ENCODE assay signal across 8 mouse cellular contexts in genomic region chr15:98928598-98929240, GRCm38 (mm10). TPM values are rescaled to one million over a fixed set of nuclear protein-coding genes. Genes with fewer than 3 reads are reported as not detected.
DNase-seq lines count a peak whose midpoint lies in the region; ATAC-seq lines count a peak whose summit lies in the region.

No protein-coding gene starts in this region.

- H3K4me2 ChIP-seq in intestine, embryonic 15.5 days (replicated peaks): 0 out of 2 replicates have a peak overlapping the region, but pooled peaks have one; percentile 26

- H3K27ac ChIP-seq in intestine, embryonic 15.5 days: no peak overlapping the region
- no peak overlapping the region for H3K27ac ChIP-seq in midbrain, embryonic 10.5 days (replicated peaks)

- H3K4me3 ChIP-seq in intestine, embryonic 15.5 days (replicated peaks): no peak overlapping the region
- peak overlapping the region; percentile 20; the same call in 1 of the 2 replicates for H3K4me3 ChIP-seq in midbrain, embryonic 10.5 days

- no peak overlapping the region for H3K9ac ChIP-seq in intestine, embryonic 15.5 days

- peaks cover 7% of the 10 kb centered on the region for H3K36me3 ChIP-seq in intestine, embryonic 15.5 days
- peaks cover 29% of the 10 kb centered on the region for H3K36me3 ChIP-seq in midbrain, embryonic 10.5 days

- 15% methylated on average over 13 of the region's 13 CpGs for WGBS in intestine, embryonic 15.5 days
- WGBS in midbrain, embryonic 10.5 days: 19% methylated on average over 13 of the region's 13 CpGs

- peak; percentile 78 for DNase-seq in urinary bladder, postnatal 14 days (ENCODE audit: low spot score)
- no peak for DNase-seq in urinary bladder, postnatal 10 days (ENCODE audit: low spot score)
- DNase-seq in embryo, embryonic 11 days: peak; percentile 89
- peak; percentile 70 to 72 for DNase-seq in left cerebral cortex, postnatal 14 days (ENCODE audit: low spot score in 2 of 2)
- DNase-seq in midbrain, embryonic 10.5 days (ENCODE audit: low spot score): peak; percentile 69
- DNase-seq in skeletal muscle tissue, adult 2 months (ENCODE audit: low read depth, low spot score): peak; percentile 59

- peak; percentile 89 for ATAC-seq in granulocyte monocyte progenitor cell, adult 5-6 weeks (replicated peaks; ENCODE audit: poor library complexity, severe bottlenecking)
- peak; percentile 77 for ATAC-seq in intestine, embryonic 15.5 days

- no peaks in the 10 kb centered on the region for H3K9me3 ChIP-seq in intestine, embryonic 15.5 days
- no peaks in the 10 kb centered on the region for H3K9me3 ChIP-seq in midbrain, embryonic 10.5 days (replicated peaks)

- no peaks in the 10 kb centered on the region for H3K27me3 ChIP-seq in intestine, embryonic 15.5 days (replicated peaks)
- no peaks in the 10 kb centered on the region for H3K27me3 ChIP-seq in midbrain, embryonic 10.5 days (ENCODE audit: low read depth, poor library complexity, severe bottlenecking)

- H3K4me1 ChIP-seq in intestine, embryonic 15.5 days (replicated peaks): peaks cover 3% of the 10 kb centered on the region; the same call in 1 of the 2 replicates
- peaks cover 22% of the 10 kb centered on the region for H3K4me1 ChIP-seq in midbrain, embryonic 10.5 days

- intact Hi-C loops in left cerebral cortex, postnatal 14 days (cut with DNase I): loop anchor here (5.0 kb wide), 3 partner anchors 36 to 121 kb away; partner anchors contain the start of genes Ddn and Rhebl1

RNA-seq across cellular contexts. Expression of gene Tuba1b, which starts 5.6 kb away (rescaled TPM):
- 2,030 and 2,397 TPM in 2 replicates for total RNA-seq in granulocyte monocyte progenitor cell, adult 5-6 weeks (2014; fragmentation: Nextera tagmentation)
- total RNA-seq in granulocyte monocyte progenitor cell, adult 5-6 weeks (2017): 964 and 1,039 TPM in 2 replicates
- 1,296 and 1,330 TPM in 2 replicates for polyA plus RNA-seq in intestine, embryonic 15.5 days (2015; fragmentation: Nextera tagmentation; extraction: Ambion mirVana)
- 100 to 1,000 TPM; 689 to 750 TPM for total RNA-seq in left cerebral cortex, postnatal 14 days (2021)
- polyA plus RNA-seq in midbrain, embryonic 10.5 days (2016; fragmentation: Nextera tagmentation; extraction: Ambion mirVana): 2,448 and 2,588 TPM in 2 replicates

RNA-seq across cellular contexts. Expression of gene Lmbr1l, which starts 10.7 kb away (rescaled TPM):
- total RNA-seq in granulocyte monocyte progenitor cell, adult 5-6 weeks (2014; fragmentation: Nextera tagmentation): 3.5 and 8.5 TPM in 2 replicates
- total RNA-seq in granulocyte monocyte progenitor cell, adult 5-6 weeks (2017): 7.7 and 11.9 TPM in 2 replicates
- polyA plus RNA-seq in intestine, embryonic 15.5 days (2015; fragmentation: Nextera tagmentation; extraction: Ambion mirVana): 18.6 and 19.0 TPM in 2 replicates
- total RNA-seq in left cerebral cortex, postnatal 14 days (2021): 10 to 100 TPM; 17.9 to 18.1 TPM
- 24.7 and 28.6 TPM in 2 replicates for polyA plus RNA-seq in midbrain, embryonic 10.5 days (2016; fragmentation: Nextera tagmentation; extraction: Ambion mirVana)

RNA-seq across cellular contexts. Expression of gene Gm49450, which starts 24.6 kb away (rescaled TPM):
- total RNA-seq in granulocyte monocyte progenitor cell, adult 5-6 weeks (2014; fragmentation: Nextera tagmentation): not detected in 2 replicates
- not detected in 2 replicates for total RNA-seq in granulocyte monocyte progenitor cell, adult 5-6 weeks (2017)
- not detected in 2 replicates for polyA plus RNA-seq in intestine, embryonic 15.5 days (2015; fragmentation: Nextera tagmentation; extraction: Ambion mirVana)
- not detected for total RNA-seq in left cerebral cortex, postnatal 14 days (2021)
- polyA plus RNA-seq in midbrain, embryonic 10.5 days (2016; fragmentation: Nextera tagmentation; extraction: Ambion mirVana): not detected in 2 replicates

RNA-seq across cellular contexts. Expression of gene Tuba1a, which starts 24.8 kb away (rescaled TPM):
- 21.3 and 34.8 TPM in 2 replicates for total RNA-seq in granulocyte monocyte progenitor cell, adult 5-6 weeks (2014; fragmentation: Nextera tagmentation)
- total RNA-seq in granulocyte monocyte progenitor cell, adult 5-6 weeks (2017): 19.6 and 24.6 TPM in 2 replicates
- polyA plus RNA-seq in intestine, embryonic 15.5 days (2015; fragmentation: Nextera tagmentation; extraction: Ambion mirVana): 981 and 999 TPM in 2 replicates
- 1,000 to 10,000 TPM; 2,132 to 2,150 TPM for total RNA-seq in left cerebral cortex, postnatal 14 days (2021)
- 4,467 and 6,520 TPM in 2 replicates for polyA plus RNA-seq in midbrain, embryonic 10.5 days (2016; fragmentation: Nextera tagmentation; extraction: Ambion mirVana)

RNA-seq across cellular contexts. Expression of gene Dhh, which starts 30.4 kb away (rescaled TPM):
- total RNA-seq in granulocyte monocyte progenitor cell, adult 5-6 weeks (2014; fragmentation: Nextera tagmentation): not detected in 2 replicates
- not detected in 2 replicates for total RNA-seq in granulocyte monocyte progenitor cell, adult 5-6 weeks (2017)
- polyA plus RNA-seq in intestine, embryonic 15.5 days (2015; fragmentation: Nextera tagmentation; extraction: Ambion mirVana): 0.96 and 1.1 TPM in 2 replicates
- under 1 TPM; 0.15 to 0.24 TPM for total RNA-seq in left cerebral cortex, postnatal 14 days (2021)
- 0.27 and 0.58 TPM in 2 replicates for polyA plus RNA-seq in midbrain, embryonic 10.5 days (2016; fragmentation: Nextera tagmentation; extraction: Ambion mirVana)
